Mouse (Mus musculus) T-helper 1 cell (primary cell): ENCODE results near the gene Ino80.
"Not testable (repeated sequence)": the region's sequence is repeated elsewhere in the genome, so short reads cannot be mapped to it uniquely, and the experiment has no call there.

Experiments used
- in situ Hi-C: fragments of 300-600 bp; cut with MboI, MseI; formaldehyde crosslinking; loops from one replicate; pipeline ENCODE4 v1.15.1; 2025; ENCODE audit warnings: high pct_unique_total_duplicates

Ino80 gene

DNA sequence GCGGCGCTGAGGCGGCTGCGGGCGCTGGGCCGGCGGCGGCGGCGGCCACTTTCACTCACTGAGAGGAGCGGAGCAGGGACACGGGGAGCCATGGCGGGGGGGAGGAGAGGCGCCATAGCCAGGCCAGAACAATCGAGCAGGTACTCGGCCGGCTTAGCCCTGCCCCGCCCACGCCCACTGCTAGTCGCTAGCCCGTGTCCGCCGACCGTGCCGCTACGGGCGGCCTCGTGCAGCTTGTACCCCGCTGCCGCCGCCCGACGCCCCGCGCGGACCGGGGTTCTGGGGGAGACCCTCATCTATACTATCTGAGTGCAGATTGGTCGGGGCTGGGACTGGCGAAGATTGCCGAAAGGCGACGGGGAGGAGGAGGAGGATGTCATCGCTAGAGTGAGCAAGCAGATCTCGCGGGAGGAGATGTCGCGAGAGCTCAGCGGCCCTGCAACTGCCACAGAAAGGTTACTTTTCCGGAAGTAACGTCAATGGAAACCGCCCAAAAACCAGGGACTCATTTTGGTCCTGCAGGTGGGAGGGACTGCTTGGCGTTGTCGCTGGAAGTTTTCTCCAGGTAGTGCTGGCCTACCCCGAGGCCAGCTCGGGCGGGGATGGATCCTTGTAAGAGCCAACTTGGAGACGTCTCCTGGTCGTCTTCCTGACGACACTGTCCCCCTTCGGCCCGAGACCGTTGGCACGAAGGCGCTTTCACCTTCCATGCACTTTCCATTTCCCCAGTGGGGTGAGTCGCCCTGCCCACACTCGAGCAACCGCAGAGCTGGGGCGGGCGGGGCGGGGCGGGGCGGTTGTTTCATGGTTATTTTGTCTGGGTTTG lies at the start of gene Ino80:
Ino80 (minus strand) TSS at position 117 of the 826 bp plus-strand sequence.
- in situ Hi-C loops = no loop called here

DNA sequence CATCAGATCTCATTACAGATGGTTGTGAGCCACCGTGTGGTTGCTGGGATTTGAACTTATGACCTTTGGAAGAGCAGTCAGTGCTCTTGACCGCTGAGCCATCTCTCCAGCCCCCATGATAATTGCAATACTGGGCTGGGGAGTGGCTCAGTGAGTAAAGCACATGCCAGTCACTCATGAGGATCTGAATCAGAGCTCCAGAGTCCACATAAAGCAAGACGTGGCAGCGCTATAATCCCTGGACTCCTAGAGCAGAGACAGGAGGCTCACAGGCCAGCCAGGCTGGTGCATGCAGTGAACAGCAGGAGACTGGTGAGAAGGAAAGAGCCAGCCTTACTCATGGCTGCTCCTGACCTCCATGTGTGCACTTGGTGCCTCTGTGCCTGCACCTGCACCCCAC lies 47.9 kb upstream of the Ino80 start:
- in situ Hi-C loops = no loop called here

DNA sequence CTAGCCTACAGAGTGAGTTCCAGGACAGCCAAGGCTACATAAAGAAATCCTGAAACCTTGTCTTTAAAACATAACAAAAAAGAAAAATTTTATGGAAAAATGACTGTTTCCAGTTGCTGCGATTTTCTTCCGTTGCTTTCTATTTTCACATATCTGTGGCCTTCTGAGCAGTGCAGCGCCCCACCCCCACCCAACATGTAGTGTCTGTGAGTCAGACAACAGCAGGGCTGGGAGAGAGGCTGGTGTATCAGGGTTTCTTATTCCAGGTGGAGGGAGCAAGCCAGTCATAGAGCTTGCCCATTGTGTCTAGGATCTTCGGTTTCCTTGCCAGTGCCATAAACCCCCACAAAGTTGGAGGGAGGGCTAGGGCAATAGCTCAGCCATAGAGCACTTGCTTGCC lies 46.3 kb upstream of the Ino80 start:
- in situ Hi-C loops = no loop called here

DNA sequence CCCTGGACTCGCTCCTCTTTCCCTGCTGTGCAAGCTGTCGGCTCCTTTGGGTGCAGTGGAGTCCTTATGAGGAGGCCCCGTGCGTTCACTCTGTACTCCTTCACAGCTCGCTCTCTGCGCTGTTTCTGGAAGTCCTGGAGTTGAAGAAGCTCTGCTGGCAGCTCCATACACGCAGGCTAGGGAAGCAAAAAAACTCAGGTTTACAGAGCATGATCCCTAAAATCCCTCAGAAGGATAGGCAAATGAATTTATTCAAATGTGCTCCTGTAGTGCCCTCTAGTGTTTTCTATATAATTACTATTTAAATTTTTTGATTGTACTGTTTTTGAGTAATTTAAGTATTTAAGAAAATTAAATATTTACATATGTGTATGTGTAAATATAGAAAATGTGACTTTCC lies 43.1 kb upstream of the Ino80 start:
- in situ Hi-C loops = no loop called here

DNA sequence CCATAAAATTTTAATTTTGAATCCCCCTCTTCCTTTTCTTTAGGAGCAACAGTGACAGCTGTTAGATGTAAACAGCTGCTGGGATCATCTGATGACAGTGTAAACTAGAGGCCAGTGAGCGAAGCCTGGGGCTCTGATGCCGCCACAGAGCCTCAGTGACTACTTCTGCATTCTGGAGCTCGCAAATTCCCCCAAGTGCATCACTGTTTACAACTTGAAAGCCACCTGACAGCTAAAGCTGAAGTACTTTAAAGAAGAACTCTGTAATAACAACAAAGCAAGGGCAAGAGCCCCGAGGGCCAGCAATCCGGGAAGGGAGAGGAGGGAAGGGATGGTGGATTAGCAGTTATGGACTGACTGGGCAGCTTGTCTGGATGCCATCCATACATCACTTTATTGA lies 39.3 kb upstream of the Ino80 start:
- in situ Hi-C loops = no loop called here

DNA sequence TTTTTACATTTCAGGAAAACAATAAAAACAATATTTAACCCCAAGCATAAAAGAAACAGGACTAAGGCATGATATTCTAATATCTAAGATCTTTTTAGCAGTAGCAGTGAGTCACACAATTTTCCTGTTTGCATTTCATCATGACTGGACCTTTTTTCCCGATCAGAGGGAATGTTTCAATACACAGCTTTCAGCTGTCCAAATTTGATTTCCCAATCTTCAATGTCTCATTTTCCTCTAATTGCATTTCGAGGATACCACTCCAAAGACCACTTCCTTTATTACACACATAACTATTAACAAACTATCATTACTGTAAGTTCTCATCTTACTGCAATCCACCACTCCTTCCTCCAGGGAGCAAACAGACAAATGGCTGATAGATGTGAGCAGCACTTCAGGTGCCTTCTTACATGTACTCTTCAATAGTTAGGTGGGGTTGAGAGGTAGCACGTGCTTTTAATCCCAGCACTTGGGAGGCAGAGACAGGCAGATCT lies 36.6 kb upstream of the Ino80 start:
- in situ Hi-C loops = no loop called here

DNA sequence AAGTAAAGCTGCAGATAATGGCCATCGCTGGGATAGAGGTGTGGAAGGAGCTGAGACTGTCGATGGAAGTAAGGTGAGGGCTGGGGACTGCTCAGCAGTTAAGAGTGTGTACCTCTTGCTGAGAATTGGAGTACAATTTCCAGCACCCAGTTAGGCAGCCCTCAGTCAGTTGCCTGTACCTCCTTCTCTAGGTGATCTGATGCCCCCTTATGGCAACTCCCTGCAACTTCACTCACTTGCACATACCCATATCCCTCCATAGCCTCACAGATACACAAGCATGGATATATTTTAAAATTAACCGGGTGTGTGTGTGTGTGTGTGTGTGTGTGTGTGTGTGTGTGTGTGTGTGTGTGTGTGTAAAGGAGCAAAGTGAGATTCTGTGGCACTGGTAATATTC lies 34.8 kb upstream of the Ino80 start:
- in situ Hi-C loops = no loop called here

DNA sequence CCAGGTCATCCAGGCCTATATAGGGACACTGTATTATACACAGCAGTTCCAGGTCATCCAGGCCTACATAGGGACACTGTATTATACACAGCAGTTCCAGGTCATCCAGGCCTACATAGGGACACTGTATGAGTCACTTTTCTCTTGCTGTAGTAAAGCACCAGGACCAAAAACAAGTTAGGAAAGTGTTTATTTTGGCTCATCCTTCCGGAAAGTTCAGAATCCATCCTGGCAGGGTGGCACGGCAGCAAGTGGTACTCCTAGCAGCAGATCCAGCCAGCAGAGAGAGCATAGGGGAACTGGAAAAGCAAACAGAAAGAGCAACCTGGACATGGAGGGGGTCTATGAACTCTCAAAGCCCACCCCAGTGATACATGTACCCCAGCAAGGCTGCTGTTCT lies 33.4 kb upstream of the Ino80 start:
- in situ Hi-C loops = no loop called here

DNA sequence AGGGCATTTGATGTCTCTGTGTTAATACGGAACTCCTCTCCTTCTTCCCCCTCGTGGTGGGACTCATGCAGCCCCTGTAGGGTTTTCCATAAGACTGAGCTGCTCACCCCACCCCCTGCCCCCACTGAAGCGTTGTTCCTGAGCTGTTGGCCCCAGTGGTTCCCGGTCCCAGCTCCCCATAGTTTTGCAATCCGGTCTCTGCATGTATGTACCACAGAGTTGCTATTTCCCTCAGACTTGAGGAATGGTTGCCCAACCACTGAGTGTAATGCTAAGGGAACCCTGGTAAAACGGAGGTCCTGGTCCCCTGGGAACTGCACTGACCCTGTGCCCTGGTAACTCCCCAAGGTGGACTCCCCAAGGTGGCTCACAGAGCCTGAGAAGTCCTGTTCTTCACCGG lies 31.0 kb upstream of the Ino80 start:
- in situ Hi-C loops = not testable (repeated sequence)

DNA sequence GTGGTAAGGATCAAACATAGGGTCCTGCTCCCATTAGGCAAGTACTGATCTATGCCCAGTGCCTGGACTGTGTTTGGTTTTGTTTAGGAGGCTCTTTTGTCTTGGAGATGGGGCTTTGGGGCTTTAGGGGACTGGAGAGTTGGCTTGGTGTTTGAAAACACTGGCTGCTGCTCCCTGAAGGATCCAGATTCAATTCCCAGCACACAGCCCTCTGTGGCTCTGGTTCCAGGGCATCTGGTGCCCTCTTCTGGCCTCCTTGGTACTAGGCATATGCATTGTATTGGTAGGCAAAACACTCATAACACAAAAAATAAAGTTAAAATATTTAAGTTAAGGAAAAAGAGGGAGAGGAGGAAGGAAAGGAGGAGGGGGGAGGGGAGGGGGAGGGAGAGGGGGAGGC lies 29.6 kb upstream of the Ino80 start:
- in situ Hi-C loops = no loop called here

DNA sequence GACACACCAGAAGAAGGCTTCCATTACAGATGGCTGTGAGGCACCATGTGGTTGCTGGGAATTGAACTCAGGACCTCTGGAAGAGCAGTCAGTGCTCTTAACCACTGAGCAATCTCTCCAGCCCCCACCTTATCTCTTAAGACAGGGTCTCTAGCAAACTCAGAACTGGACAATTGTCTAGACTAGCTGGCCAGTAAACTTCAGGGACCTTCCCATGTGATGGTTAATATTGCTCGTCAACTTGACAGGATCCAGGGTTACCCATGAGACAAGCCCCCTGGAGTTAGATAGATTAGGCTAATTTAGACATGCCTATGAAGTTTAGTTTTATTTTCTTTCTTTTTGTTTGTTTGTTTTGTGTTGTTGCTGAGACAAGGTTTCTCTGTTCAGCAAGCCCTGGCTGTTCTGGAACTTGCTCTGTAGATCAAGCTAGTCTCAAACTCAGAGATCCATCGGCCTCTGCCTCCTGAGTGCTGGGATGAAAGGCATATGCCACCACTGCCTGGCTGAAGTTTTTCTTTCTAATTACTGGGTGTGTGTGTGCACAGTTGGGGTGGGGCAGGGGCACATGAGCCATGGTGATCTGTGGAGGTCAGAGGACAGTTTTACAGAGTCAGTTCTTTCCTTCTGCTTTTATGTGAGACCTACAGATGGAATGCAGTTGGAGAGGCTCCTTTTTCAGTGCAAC lies 23.6 kb upstream of the Ino80 start:
- in situ Hi-C loops = no loop called here

DNA sequence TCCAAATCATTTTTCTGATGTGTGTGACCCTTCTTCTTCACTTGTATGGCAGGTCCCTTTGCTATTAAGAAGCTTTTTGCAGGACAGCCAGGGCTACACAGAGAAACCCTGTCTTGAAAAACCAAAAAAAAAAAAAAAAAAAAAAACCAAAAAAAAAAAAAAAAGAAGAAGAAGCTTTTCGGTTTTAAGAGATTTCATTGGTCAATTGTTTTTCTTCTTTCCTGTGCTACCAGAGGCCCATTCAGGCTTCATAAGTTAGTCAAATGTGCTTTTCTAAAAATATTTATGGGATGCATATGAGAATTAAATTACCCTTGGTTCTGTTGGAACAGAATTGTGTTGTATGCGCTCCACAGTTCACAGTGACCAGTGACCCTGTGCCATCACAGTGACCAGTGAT lies 21.4 kb upstream of the Ino80 start:
- in situ Hi-C loops = no loop called here

DNA sequence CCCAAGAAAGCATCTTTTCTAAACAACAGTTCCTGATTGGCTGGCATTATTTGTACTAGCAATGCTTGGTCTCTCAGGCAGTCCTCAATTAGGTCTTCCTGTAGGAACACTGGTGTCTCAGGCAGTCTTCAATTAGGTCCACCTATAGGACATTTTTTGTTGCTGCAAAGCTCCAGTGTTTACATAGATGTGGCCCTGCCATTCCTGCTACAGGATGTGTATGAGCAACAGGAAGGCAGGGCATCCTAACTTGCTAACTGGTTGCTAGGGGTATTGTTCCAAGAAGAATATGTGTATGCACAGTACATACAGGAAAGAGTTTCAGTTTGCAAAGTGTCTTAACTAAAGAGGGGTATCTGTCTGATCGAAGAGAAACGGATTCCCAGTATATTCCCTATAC lies 18.6 kb upstream of the Ino80 start:
- in situ Hi-C loops = no loop called here

DNA sequence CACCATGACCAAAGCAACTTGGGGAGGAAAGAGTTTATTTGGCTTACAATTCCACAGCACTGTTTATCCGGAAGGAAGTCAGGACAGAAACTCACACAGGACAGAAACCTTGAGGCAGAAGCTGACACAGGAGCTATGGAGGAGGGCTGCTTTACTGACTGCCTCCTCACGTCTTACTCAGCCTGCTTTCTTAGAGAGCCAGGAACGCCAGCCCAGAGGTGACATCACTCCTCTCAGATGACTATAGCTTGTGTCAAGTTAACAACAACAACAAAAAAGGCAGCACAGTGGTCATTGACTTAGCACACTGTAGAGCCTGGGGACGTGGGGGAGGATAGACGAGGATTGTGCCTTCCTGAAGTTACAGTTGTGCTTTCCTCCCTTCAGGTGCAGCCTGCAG lies 14.5 kb upstream of the Ino80 start:
- in situ Hi-C loops = no loop called here

DNA sequence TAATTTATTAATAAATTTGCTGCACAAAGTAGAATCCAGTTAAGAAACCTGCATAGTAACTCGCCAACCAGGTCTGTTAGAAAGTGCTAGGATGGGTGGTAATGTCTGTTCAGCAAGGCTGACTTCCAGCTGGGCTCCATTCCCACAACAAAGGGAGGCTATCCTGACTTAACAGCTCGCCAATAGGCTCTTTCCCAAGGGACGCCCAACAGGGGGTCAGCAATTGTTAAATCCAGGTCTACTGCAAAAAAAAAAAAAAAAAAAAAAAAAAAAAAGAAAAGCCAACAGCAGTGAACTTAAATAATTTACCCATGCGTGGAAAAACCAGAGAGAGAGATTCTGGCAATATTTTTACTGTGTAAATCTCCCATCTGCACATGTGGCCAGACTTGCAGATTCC lies 9.0 kb upstream of the Ino80 start:
- in situ Hi-C loops = no loop called here

DNA sequence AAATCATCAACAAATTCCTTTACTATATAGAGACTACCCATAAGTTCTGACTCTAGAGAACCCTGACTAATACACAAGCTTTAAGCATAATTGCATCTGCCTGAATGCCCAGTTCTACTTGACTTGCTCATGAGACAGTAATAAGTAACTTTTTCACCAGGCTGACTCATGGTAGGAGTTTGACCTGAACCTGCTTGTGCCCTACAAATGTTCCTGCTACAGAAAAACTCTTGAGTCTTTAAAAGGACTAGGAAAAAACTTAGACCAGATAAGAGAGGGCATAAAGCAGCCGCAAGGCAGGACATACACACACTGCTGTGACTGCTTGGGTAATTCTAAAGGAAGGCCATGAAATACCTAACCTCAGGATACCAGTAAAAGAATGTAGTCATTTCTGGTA lies 4.8 kb upstream of the Ino80 start:
- in situ Hi-C loops = no loop called here

DNA sequence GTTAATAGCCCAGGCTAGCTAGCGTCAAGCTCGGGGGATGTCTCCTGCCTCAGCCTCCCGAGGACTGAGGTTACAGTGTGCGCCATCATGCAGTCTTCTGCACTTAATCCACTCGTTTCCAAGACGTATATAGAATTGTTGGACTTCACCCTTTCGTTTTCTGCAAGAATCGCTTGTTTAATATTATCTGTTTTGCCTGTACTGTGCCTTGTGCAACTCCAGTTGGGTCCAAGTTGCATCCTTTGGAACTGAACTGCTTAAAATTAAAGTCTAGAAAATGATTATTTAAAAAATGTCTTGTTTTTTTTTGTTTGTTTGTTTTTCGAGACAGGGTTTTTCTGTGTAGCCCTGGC lies 886 bp upstream of the Ino80 start:
- in situ Hi-C loops = no loop called here

DNA sequence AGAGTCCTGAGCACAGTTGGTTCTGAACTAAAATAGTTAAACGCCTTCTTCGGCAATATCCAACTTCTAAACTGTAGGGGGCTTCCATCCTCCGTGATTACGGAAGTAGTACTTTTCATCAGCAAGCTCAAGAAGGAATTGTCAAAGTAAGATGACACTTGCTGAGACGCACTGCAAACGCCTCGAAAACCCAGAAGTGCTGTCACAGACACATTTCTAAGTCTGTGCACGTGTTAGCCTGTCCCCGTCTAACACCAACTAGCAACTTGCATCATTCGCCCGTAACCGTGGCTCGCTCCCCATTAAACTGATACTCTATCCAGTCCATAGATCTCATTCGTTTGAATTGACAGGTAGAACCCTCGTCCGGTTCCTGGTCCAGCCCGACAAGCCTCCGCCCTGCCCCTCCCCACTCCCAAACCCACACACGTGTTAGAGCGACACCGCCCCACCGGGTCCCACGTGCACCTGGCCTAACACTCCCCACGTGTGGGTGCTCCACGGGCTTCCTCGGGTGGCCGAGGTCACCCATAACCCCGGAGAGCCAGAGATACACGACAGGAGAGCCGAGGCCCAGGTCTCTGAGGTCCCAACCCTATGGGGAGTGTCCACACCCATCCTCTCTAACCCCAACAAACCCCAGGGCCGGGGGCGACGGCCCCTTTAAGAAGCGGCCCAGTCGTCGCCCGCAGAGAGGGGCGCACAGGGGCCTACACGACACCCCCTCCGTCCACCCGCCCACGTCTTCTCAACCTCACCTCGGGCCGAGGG lies 681 bp downstream of the Ino80 start:
- in situ Hi-C loops = no loop called here

DNA sequence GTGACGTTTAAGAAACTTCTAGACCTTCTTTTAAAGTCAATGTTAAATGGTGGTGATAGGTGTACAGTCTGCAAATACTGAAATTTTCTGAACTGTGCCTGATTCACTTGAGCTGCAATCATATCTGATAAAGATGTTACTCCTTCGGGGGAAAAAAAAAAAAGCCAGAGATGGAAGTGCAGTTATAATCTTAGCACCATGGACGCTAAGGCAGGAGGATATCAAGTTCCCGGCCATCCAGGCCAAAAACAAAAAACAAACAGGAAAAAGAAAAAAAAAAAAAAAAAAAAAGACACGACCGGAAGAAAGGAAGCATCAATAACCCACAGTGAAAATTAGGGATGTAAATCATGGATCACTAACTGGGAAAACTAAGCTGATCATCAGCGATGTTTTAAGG lies 1.3 kb downstream of the Ino80 start:
- in situ Hi-C loops = no loop called here

DNA sequence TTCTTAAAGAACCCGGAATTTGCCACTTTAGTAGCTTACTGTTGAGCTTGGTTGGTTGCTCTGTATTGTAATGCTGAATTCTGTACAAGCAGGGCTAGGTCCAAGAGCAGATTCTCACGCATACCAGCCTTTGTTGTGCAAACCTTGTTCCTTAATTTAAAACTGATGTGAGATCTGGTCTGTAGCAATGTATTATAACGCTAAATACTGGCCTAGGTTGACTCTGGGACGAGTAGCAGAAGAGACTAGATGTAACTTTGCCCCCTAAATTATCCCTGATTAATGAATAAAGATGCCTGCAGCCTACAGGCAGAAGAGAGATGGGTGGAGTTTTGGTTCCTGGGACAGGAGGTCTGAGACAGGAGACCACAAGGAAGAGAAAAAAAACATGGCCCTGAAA lies 13.5 kb downstream of the Ino80 start:
- in situ Hi-C loops = no loop called here

DNA sequence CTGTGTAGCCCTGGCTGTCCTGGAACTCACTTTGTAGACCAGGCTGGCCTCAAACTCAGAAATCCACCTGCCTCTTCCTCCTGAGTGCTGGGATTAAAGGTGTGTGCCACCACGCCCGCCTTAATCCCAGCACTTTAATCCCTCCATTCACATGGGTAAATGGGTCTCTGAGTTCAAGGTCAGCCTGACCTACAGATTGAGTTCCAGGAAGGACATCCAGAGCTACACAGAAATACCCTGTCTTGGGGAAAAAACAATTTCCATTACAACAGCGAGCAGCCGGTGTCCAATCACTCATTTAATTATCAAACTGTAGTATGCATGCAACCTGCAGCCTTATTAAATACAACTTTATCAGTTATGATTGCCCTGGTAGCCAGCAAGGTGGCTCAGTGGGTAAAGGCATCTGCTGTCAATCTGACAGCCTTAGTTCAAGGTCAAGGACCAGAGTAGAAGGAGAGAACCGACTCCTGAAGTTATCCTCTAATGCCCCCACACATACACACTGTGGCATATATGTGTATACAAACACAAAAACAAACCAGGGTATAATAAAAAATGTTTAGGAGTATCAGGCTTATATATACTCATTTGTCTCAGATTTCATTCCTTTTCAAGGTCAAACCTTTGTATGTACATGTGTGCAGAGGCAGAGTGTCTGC lies 14.2 kb downstream of the Ino80 start:
- in situ Hi-C loops = no loop called here

DNA sequence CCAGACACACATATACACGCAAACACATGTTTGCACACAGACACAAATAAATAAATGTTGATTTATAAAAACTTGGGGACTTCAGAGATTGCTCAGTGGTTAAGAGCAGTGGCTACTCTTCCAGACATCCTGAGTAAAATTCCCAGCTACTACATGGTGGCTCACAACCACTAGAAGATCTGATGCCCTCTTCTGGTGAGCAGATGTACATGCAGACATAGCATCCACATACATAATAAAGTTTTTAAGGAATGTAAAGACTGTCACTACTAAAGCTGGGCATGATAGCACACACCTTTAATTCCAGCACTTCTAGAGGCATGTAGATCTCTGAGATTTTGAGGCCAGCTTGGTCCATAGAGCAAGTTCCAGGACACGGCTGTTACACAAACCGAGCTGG lies 16.5 kb downstream of the Ino80 start:
- in situ Hi-C loops = no loop called here
